Mouse (Mus musculus): ENCODE results near the gene Vps16. TPM values are rescaled to one million over a fixed set of nuclear protein-coding genes. Genes with fewer than 3 reads are reported as not detected.

Gene Vps16
- polyA plus RNA-seq, 1 experiment from 2014 or later: 119 TPM

GRCm38 (mm10) chr2:130469366-130469765, 45.2 kb downstream of the Vps16 start:
- Histone ChIP-seq H3K9me3 (no peaks in the 10 kb centered on the region), H3K9ac (no peak overlapping the region), H3K4me2 (replicated peaks) (no peak overlapping the region), H3K4me3 (no peak overlapping the region), H3K36me3 (no peaks in the 10 kb centered on the region), H3K4me1 (no peaks in the 10 kb centered on the region), H3K27ac (no peak overlapping the region), H3K27me3 (no peaks in the 10 kb centered on the region)
- ATAC-seq (ENCODE audit: insufficient number of reproducible peaks, insufficient read depth, low FRiP score, low TSS enrichment): no peak
- 71% methylated on average over 4 of the region's 4 CpGs for WGBS

GRCm38 (mm10) chr2:130469935-130470334, 45.8 kb downstream of the Vps16 start:
- no peak for ATAC-seq (ENCODE audit: insufficient number of reproducible peaks, insufficient read depth, low FRiP score, low TSS enrichment)
- Histone ChIP-seq H3K27ac (no peak overlapping the region), H3K36me3 (no peaks in the 10 kb centered on the region)

GRCm38 (mm10) chr2:130472908-130473510, 48.9 kb downstream of the Vps16 start:
- no peak overlapping the region for H3K4me2 ChIP-seq (replicated peaks)
- no peak overlapping the region for H3K4me3 ChIP-seq
- WGBS: 80% methylated on average over 8 of the region's 8 CpGs
- ATAC-seq (ENCODE audit: insufficient number of reproducible peaks, insufficient read depth, low FRiP score, low TSS enrichment): no peak
- H3K36me3 ChIP-seq: no peaks in the 10 kb centered on the region
- no peaks in the 10 kb centered on the region for H3K9me3 ChIP-seq
- no peaks in the 10 kb centered on the region for H3K4me1 ChIP-seq
- no peak overlapping the region for H3K9ac ChIP-seq
- H3K27ac ChIP-seq: no peak overlapping the region
- no peaks in the 10 kb centered on the region for H3K27me3 ChIP-seq

More at GRCm38 (mm10) chr2:130469935-130470334, 45.8 kb downstream of the Vps16 start:
- no peaks in the 10 kb centered on the region for H3K9me3 ChIP-seq
- no peak overlapping the region for H3K9ac ChIP-seq
- no peaks in the 10 kb centered on the region for H3K27me3 ChIP-seq
- H3K4me1 ChIP-seq: no peaks in the 10 kb centered on the region
- WGBS: 87% methylated on average over 2 of the region's 2 CpGs
- no peak overlapping the region for H3K4me2 ChIP-seq (replicated peaks)
- H3K4me3 ChIP-seq: no peak overlapping the region

GRCm38 (mm10) chr2:130475764-130476163, 51.6 kb downstream of the Vps16 start:
- Histone ChIP-seq H3K9ac (no peak overlapping the region), H3K27ac (no peak overlapping the region), H3K4me1 (no peaks in the 10 kb centered on the region), H3K4me2 (replicated peaks) (no peak overlapping the region), H3K36me3 (no peaks in the 10 kb centered on the region), H3K4me3 (no peak overlapping the region), H3K27me3 (no peaks in the 10 kb centered on the region), H3K9me3 (no peaks in the 10 kb centered on the region)
- ATAC-seq (ENCODE audit: insufficient number of reproducible peaks, insufficient read depth, low FRiP score, low TSS enrichment): no peak
- 93% methylated on average over 11 of the region's 11 CpGs for WGBS

DNA sequence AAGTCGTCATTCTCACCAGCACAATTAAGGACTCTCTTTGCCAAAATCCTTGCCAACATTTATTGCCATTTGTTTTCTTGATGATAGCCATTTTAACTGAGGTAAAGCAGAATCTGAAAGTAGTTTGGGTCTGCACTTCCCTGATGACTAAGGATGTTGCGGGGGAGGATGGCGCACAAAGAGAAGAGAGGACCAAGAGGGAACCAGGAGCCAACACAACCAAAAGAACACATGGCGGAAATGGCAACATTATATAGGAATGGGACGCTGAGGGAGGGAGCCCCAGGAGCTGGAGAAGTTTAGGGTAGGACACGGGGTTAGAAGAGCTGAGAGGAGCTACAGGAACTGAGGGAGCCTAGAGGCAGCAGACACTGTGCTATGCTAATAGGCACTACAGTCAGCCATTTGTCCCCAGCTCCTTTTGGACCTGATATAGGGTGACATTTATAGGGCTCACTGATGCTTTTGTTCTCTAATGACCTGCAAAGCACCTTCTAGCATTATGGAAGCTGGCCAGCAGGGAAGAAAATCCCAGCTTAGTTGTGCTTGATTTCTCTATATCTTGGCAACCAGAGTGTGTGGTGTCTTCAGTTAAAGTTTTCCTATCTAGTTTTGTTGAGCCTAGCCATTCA, 52.6 kb downstream of the Vps16 start:
- Histone ChIP-seq H3K27me3 (no peaks in the 10 kb centered on the region), H3K9ac (no peak overlapping the region), H3K27ac (no peak overlapping the region), H3K9me3 (no peaks in the 10 kb centered on the region), H3K4me3 (no peak overlapping the region), H3K4me1 (no peaks in the 10 kb centered on the region), H3K4me2 (replicated peaks) (no peak overlapping the region), H3K36me3 (no peaks in the 10 kb centered on the region)
- 87% methylated on average over 6 of the region's 6 CpGs for WGBS
- no peak for ATAC-seq (ENCODE audit: insufficient number of reproducible peaks, insufficient read depth, low FRiP score, low TSS enrichment)

DNA sequence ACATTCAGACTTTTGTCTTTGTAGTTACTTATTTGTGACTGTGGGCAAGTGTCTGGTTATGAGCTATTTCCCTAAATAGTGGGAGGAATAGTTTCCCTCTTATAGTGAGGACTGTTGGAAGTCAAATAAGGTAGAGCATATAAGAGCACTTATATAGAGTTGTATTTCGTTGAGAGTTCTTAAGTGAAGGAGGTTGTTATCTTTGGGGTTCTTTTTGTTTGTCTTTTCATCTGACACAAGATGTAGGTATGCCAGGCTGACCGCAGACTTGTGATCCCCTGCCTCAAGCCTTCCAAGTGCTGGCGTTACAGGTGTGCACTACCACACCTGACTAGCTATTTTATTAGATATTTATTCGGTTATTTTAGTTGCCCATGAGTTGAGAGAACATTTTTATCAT, 58.0 kb downstream of the Vps16 start:
- Histone ChIP-seq H3K27ac (no peak overlapping the region), H3K4me3 (no peak overlapping the region), H3K4me2 (replicated peaks) (no peak overlapping the region), H3K36me3 (no peaks in the 10 kb centered on the region), H3K4me1 (no peaks in the 10 kb centered on the region), H3K9ac (no peak overlapping the region), H3K9me3 (no peaks in the 10 kb centered on the region), H3K27me3 (no peaks in the 10 kb centered on the region)
- 93% methylated on average over 4 of the region's 4 CpGs for WGBS
- ATAC-seq (ENCODE audit: insufficient number of reproducible peaks, insufficient read depth, low FRiP score, low TSS enrichment): no peak

- ATAC-seq (ENCODE audit: insufficient number of reproducible peaks, insufficient read depth, low FRiP score, low TSS enrichment): no peak
- Histone ChIP-seq H3K36me3 (no peaks in the 10 kb centered on the region), H3K4me2 (replicated peaks) (no peak overlapping the region), H3K4me3 (no peak overlapping the region), H3K27ac (0 out of 2 replicates have a peak overlapping the region, but pooled peaks have one; percentile 41), H3K4me1 (no peaks in the 10 kb centered on the region), H3K9ac (no peak overlapping the region), H3K9me3 (no peaks in the 10 kb centered on the region), H3K27me3 (no peaks in the 10 kb centered on the region)
- 87% methylated on average over 3 of the region's 3 CpGs for WGBS
Observed at GRCm38 (mm10) chr2:130482700-130483099, 58.6 kb downstream of the Vps16 start.

DNA sequence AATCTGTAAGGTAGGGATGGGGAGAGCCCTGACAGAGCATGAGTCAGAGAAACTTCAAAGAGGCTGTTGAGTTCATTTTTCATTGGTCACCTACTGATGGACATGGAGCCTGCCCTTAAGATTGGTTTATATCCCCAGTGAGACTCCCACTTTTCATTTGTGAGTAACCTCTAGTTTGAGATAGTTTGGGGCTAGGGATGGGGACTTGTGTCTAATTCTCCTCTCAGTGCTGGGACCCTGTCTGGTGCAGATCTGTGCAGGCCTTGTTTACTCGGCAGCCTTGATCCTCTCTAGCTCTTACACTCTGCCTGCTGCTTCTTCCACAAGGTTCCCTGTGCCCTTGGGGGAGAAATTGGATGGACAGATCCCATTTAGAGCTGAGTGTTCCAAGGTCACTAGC, 60.1 kb downstream of the Vps16 start:
- ATAC-seq (ENCODE audit: insufficient number of reproducible peaks, insufficient read depth, low FRiP score, low TSS enrichment): no peak
- no peak overlapping the region for H3K4me3 ChIP-seq
- WGBS: 86% methylated on average over 1 of the region's 1 CpGs
- H3K4me1 ChIP-seq: no peaks in the 10 kb centered on the region
- H3K27ac ChIP-seq: no peak overlapping the region
- H3K9me3 ChIP-seq: no peaks in the 10 kb centered on the region
- H3K36me3 ChIP-seq: no peaks in the 10 kb centered on the region
- H3K9ac ChIP-seq: no peak overlapping the region
- H3K27me3 ChIP-seq: no peaks in the 10 kb centered on the region
- no peak overlapping the region for H3K4me2 ChIP-seq (replicated peaks)

GRCm38 (mm10) chr2:130488002-130488401, 63.9 kb downstream of the Vps16 start:
- no peak for ATAC-seq (ENCODE audit: insufficient number of reproducible peaks, insufficient read depth, low FRiP score, low TSS enrichment)
- H3K27ac ChIP-seq: no peak overlapping the region
- H3K36me3 ChIP-seq: no peaks in the 10 kb centered on the region
- H3K9me3 ChIP-seq: no peaks in the 10 kb centered on the region
- H3K27me3 ChIP-seq: no peaks in the 10 kb centered on the region
- WGBS: 83% methylated on average over 2 of the region's 2 CpGs
- no peak overlapping the region for H3K4me3 ChIP-seq
- H3K9ac ChIP-seq: no peak overlapping the region
- no peak overlapping the region for H3K4me2 ChIP-seq (replicated peaks)
- H3K4me1 ChIP-seq: no peaks in the 10 kb centered on the region

DNA sequence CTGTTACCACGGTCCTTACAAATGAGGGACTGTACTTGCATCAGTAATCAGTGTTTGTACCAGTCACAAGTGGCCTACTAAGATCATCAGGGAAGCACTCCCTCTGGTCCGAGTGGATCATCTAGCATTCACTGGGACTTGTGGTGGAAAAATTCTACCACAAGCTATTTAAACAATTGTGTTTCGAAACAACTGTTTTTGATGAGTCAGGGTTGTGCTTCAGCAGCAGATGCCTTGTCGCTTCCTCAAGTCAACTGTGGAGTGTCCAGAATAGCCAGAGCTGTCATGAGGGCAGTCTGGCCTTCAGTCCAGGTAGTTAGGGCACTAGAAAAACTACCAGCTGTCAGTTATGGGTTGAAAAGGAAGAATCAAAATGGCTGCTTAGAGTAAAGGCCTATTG, 64.5 kb downstream of the Vps16 start:
- Histone ChIP-seq H3K9me3 (no peaks in the 10 kb centered on the region), H3K27me3 (no peaks in the 10 kb centered on the region), H3K4me3 (no peak overlapping the region), H3K36me3 (no peaks in the 10 kb centered on the region), H3K4me2 (replicated peaks) (no peak overlapping the region), H3K4me1 (no peaks in the 10 kb centered on the region), H3K9ac (no peak overlapping the region), H3K27ac (no peak overlapping the region)
- 88% methylated on average over 4 of the region's 4 CpGs for WGBS
- ATAC-seq (ENCODE audit: insufficient number of reproducible peaks, insufficient read depth, low FRiP score, low TSS enrichment): no peak

DNA sequence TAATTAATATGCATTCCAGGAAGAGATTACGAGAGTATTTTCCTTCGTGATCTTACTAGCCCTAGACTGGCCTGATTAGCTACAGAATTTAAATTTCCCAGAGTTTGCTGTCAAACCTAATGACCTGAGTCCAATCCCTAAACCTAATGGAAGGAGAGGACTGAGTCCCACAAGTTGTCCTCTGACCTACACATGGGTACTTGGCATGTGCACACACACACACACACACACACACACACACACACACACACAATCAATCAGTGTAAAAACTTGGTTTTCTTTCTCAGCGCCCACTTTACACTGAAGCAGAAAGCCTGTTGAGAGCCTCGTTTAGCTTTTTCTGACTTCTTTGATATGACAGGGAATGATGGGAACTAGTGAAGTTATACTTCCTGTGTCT, 67.0 kb downstream of the Vps16 start:
- ATAC-seq (ENCODE audit: insufficient number of reproducible peaks, insufficient read depth, low FRiP score, low TSS enrichment): 0 out of 2 replicates have a peak, but pooled peaks have one; percentile 35
- Histone ChIP-seq H3K4me3 (no peak overlapping the region), H3K36me3 (no peaks in the 10 kb centered on the region), H3K9me3 (no peaks in the 10 kb centered on the region), H3K27ac (peak overlapping the region; percentile 50; the same call in 1 of the 2 replicates), H3K27me3 (no peaks in the 10 kb centered on the region), H3K4me1 (peaks cover 3% of the 10 kb centered on the region; the same call in 1 of the 2 replicates), H3K9ac (no peak overlapping the region), H3K4me2 (replicated peaks) (no peak overlapping the region)
- WGBS: 61% methylated on average over 4 of the region's 4 CpGs

DNA sequence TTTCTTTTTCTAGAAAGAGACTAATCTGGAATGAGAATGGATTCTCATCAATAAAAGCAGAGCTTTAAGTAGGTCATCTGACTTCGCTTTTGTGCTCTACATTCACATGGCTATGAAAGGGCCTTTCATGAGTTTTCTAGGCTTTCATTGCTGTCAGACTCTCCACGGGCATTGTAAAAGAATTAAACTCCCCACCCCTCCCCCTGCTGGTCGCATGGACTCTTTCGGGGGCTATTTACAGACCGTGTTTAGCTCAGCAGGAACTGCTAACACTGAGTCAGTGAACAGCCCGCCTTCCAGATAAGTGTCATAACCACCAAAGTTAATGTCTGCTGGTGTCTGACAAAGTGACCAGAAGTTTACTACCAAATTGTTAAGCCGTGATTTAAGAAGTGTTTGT, 67.4 kb downstream of the Vps16 start:
- Histone ChIP-seq H3K27me3 (no peaks in the 10 kb centered on the region), H3K4me3 (no peak overlapping the region), H3K9me3 (no peaks in the 10 kb centered on the region), H3K36me3 (no peaks in the 10 kb centered on the region), H3K9ac (no peak overlapping the region), H3K27ac (no peak overlapping the region), H3K4me1 (peaks cover 3% of the 10 kb centered on the region; the same call in 1 of the 2 replicates), H3K4me2 (replicated peaks) (no peak overlapping the region)
- ATAC-seq (ENCODE audit: insufficient number of reproducible peaks, insufficient read depth, low FRiP score, low TSS enrichment): no peak
- 25% methylated on average over 7 of the region's 7 CpGs for WGBS
